Mouse (Mus musculus) ES-Bruce4 (cell line): ENCODE data around the gene Trim23.

Experiments used
- CTCF ChIP-seq: IDR thresholded peaks from one replicate; pipeline ENCODE4 v1.8.1; 2011; ENCODE audit warnings: low read depth, low read length
- POLR2A ChIP-seq: IDR thresholded peaks from one replicate; pipeline ENCODE4 v1.8.1; 2011; ENCODE audit warnings: low read length; ENCODE audit not compliant: insufficient read depth

DNA sequence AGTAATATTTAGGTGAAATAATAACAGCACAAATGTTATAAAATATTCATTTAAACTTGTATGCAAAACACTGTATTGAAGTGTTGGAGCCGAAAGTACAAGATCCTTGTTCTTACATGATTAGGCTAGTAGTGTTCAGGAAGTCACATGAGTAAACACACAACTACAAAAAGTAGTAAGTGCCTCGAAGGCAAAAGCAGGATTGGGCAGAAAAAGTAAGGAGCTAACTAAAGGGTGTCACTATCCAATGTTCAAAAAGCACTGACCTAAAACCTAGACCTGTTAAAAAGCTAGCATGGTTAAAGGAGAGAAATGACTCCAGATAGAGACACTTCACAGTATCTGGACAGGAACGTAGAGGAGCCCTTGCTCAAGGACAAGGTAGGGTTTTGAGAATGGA, 48.9 kb downstream of the Trim23 start:
- TF ChIP-seq POLR2A (no peak), CTCF (no peak)
